Mouse (Mus musculus) liver, postnatal 0 days (tissue): Measurements from ENCODE around the gene Ptma. TPM values are rescaled to one million over a fixed set of nuclear protein-coding genes. Genes with fewer than 3 reads are reported as not detected.

Experiments
- ATAC-seq: fragments of 200-750 bp; cut with Nextera tagmentation; 2 replicates; pipeline ENCODE4 v1.8.0; 2017; ENCODE audit warnings: mild to moderate bottlenecking, moderate library complexity
- DNase-seq: peaks from one replicate; pipeline ENCODE4 v3.0.0-alpha.2; 2016
- H3K27ac ChIP-seq: fragments of 300-500 bp; sonication (generic); 2 replicates; pipeline ENCODE4 v1.5.1; 2014; ENCODE audit warnings: antibody characterized with exemption, moderate library complexity, mild to moderate bottlenecking, low read depth
- H3K27me3 ChIP-seq: fragments of 300-500 bp; sonication (generic); 2 replicates; pipeline ENCODE4 v1.6.1; 2014; ENCODE audit warnings: low read length, control low read depth, mixed read lengths; ENCODE audit not compliant: insufficient read depth
- H3K36me3 ChIP-seq: fragments of 300-500 bp; sonication (generic); replicated peaks from 2 replicates; pipeline ENCODE4 v1.6.1; 2014; ENCODE audit warnings: mild to moderate bottlenecking, control low read depth, low read length, moderate library complexity, mixed read lengths; ENCODE audit not compliant: insufficient read depth
- H3K4me1 ChIP-seq: fragments of 300-500 bp; sonication (generic); 2 replicates; pipeline ENCODE4 v1.6.1; 2014; ENCODE audit warnings: antibody characterized with exemption, mild to moderate bottlenecking, control low read depth; ENCODE audit not compliant: insufficient read depth
- H3K4me2 ChIP-seq: fragments of 300-500 bp; sonication (generic); 2 replicates; pipeline ENCODE4 v1.6.1; 2014; ENCODE audit warnings: low read depth, mild to moderate bottlenecking, low read length, moderate library complexity, mixed read lengths
- H3K4me3 ChIP-seq: fragments of 300-500 bp; sonication (generic); 2 replicates; pipeline ENCODE4 v1.5.1; 2014; ENCODE audit warnings: low read depth, low read length
- H3K9ac ChIP-seq: fragments of 300-500 bp; sonication (generic); replicated peaks from 2 replicates; pipeline ENCODE4 v1.6.1; 2014; ENCODE audit warnings: mild to moderate bottlenecking, moderate library complexity
- H3K9me3 ChIP-seq: fragments of 300-500 bp; sonication (generic); 2 replicates; pipeline ENCODE4 v1.6.1; 2016; ENCODE audit warnings: mild to moderate bottlenecking, control low read depth, low read length, mixed read lengths
- CTCF ChIP-seq: sonication (generic); IDR thresholded peaks from 2 replicates; pipeline ENCODE4 v1.5.1; 2016; ENCODE audit warnings: antibody characterized with exemption, low read depth
- EP300 ChIP-seq: IDR thresholded peaks from 2 replicates; pipeline ENCODE4 v1.6.1; 2016; ENCODE audit warnings: antibody characterized with exemption, low read depth, mild to moderate bottlenecking
- WGBS: fragments of 180-500 bp; shearing (Covaris S2); extraction: QIAGEN DNeasy Blood & Tissue Kit; methylation state at CpG from one replicate; pipeline ENCODE4 v1.1.7; 2014; ENCODE audit not compliant: insufficient replicate concordance; 5-methylcytosine and 5-hydroxymethylcytosine counted together
- polyA plus RNA-seq: library from polyadenylated mRNA; unstranded; fragments of >200 nt; fragmentation: Nextera tagmentation; extraction: Ambion mirVana; gene quantifications from 2 replicates; pipeline ENCODE4 v1.2.1, GENCODE M21; 2015

Ptma gene
- polyA plus RNA-seq, 1 experiment from 2014 or later = 799 TPM

- no peaks in the 10 kb centered on the region for H3K27me3 ChIP-seq
- no peak overlapping the region for H3K4me2 ChIP-seq
- peak; percentile 66 for DNase-seq
- 42% methylated on average over 7 of the region's 7 CpGs for WGBS
- no peaks in the 10 kb centered on the region for H3K36me3 ChIP-seq
- no peak overlapping the region for H3K9ac ChIP-seq
- no peak for ATAC-seq
- no peak overlapping the region for H3K27ac ChIP-seq
- no peaks in the 10 kb centered on the region for H3K9me3 ChIP-seq
- peaks cover 12% of the 10 kb centered on the region for H3K4me1 ChIP-seq
- TF ChIP-seq EP300 (no peak), CTCF (peak; percentile 73)
- no peak overlapping the region for H3K4me3 ChIP-seq
These were observed 6.2 kb upstream of the Ptma start for GRCm38 (mm10) chr1:86520361-86520760.

- ATAC-seq (no peak), DNase-seq (peak; percentile 69)
- no peak for TF ChIP-seq CTCF
- no peak for TF ChIP-seq EP300
- H3K9me3 ChIP-seq = no peaks in the 10 kb centered on the region
- no peaks in the 10 kb centered on the region for H3K36me3 ChIP-seq
- H3K4me2 ChIP-seq = no peak overlapping the region
- H3K27ac ChIP-seq = no peak overlapping the region
- no peaks in the 10 kb centered on the region for H3K27me3 ChIP-seq
- H3K4me3 ChIP-seq = no peak overlapping the region
- peaks cover 18% of the 10 kb centered on the region for H3K4me1 ChIP-seq
- no peak overlapping the region for H3K9ac ChIP-seq
- 64% methylated on average over 7 of the region's 7 CpGs for WGBS
These were observed 4.1 kb upstream of the Ptma start for GRCm38 (mm10) chr1:86522286-86522871.

- WGBS = 57% methylated on average over 8 of the region's 8 CpGs
- Histone ChIP-seq H3K9me3 (no peaks in the 10 kb centered on the region), H3K36me3 (no peaks in the 10 kb centered on the region), H3K27ac (peak overlapping the region; percentile 100), H3K4me3 (no peak overlapping the region), H3K9ac (no peak overlapping the region), H3K27me3 (no peaks in the 10 kb centered on the region), H3K4me1 (peaks cover 18% of the 10 kb centered on the region), H3K4me2 (peak overlapping the region; percentile 93; the same call in 1 of the 2 replicates)
- peak; percentile 1 for ATAC-seq
- TF ChIP-seq CTCF (no peak), EP300 (peak; percentile 86)
- no peak for DNase-seq
These were observed 2.5 kb upstream of the Ptma start for GRCm38 (mm10) chr1:86523776-86524618.

- ATAC-seq (peak; percentile 58), DNase-seq (peak; percentile 98)
- TF ChIP-seq EP300 = no peak
- TF ChIP-seq CTCF = peak; percentile 99
- no peaks in the 10 kb centered on the region for H3K9me3 ChIP-seq
- H3K9ac ChIP-seq = peak overlapping the region; percentile 99
- H3K4me2 ChIP-seq = peak overlapping the region; percentile 93
- no peaks in the 10 kb centered on the region for H3K27me3 ChIP-seq
- peaks cover 5% of the 10 kb centered on the region for H3K36me3 ChIP-seq
- peaks cover 24% of the 10 kb centered on the region for H3K4me1 ChIP-seq
- WGBS = 3% methylated on average over 53 of the region's 53 CpGs
- H3K4me3 ChIP-seq = peak overlapping the region; percentile 99
- H3K27ac ChIP-seq = peak overlapping the region; percentile 100
These were observed 1.7 kb upstream of the Ptma start for GRCm38 (mm10) chr1:86524619-86525498.

GRCm38 (mm10) chr1:86525499-86526115 lies 919 bp upstream of the Ptma start:
- no peaks in the 10 kb centered on the region for H3K9me3 ChIP-seq
- under 1% methylated on average over 43 of the region's 44 CpGs for WGBS
- H3K9ac ChIP-seq = peak overlapping the region; percentile 99
- H3K4me1 ChIP-seq = peaks cover 24% of the 10 kb centered on the region
- peak overlapping the region; percentile 93 for H3K4me2 ChIP-seq
- H3K4me3 ChIP-seq = peak overlapping the region; percentile 99
- H3K27ac ChIP-seq = peak overlapping the region; percentile 100
- H3K36me3 ChIP-seq = peaks cover 6% of the 10 kb centered on the region
- TF ChIP-seq CTCF (no peak), EP300 (peak; percentile 60; the same call in 1 of the 2 replicates)
- DNase-seq (peak; percentile 80), ATAC-seq (peak; percentile 10)
- H3K27me3 ChIP-seq = no peaks in the 10 kb centered on the region
